In the genomic region with DNA sequence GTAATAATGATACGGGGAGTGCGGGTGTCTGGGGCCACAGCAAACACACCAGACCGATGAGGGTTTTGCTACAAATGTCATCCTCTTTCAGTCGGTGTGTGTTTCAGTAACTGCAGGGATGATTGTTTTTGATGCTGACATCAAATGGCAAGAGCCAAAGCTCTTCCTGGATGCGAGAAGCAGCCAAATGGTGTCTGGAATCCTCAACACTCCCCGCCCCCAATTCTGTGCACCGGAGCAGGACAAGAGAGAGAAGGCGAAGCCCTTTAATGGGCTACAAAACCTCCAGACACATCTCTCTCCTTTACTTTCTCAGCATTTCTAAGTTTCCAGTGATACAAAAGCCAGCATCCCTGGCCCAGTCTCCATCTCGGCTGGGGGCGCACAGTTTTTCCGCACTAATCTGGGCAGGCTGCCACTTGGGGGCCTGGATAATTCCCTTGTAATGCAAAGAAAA, we compare ENCODE assay signal across 9 mouse cellular contexts.
DNase-seq lines count a peak whose midpoint lies in the region; ATAC-seq lines count a peak whose summit lies in the region.
"Had no signal": no experiment of that assay in that cellular context is flagged by ENCODE, and none has a peak within 500 bp of the region (broad histone marks: within the 10 kb centered on the region; RNA-seq: fewer than 3 reads in every experiment).

No protein-coding gene starts in this region.

- no peak for ATAC-seq in heart, embryonic 13.5 days (ENCODE audit: extremely low read depth, insufficient number of reproducible peaks, low FRiP score, low TSS enrichment)
- ATAC-seq in forebrain, embryonic 16.5 days, result no peak
- no peak for ATAC-seq in midbrain, embryonic 15.5 days (replicated peaks)
- no peak for ATAC-seq in frontal cortex, adult (ENCODE audit: low TSS enrichment)

- no peaks in the 10 kb centered on the region for H3K36me3 ChIP-seq in heart, embryonic 13.5 days
- H3K36me3 ChIP-seq in forebrain, embryonic 16.5 days (ENCODE audit: control insufficient read depth, insufficient read depth), result no peaks in the 10 kb centered on the region
- no peaks in the 10 kb centered on the region for H3K36me3 ChIP-seq in midbrain, embryonic 15.5 days (replicated peaks)
- H3K36me3 ChIP-seq: lung, embryonic 15.5 days had no signal

- DNase-seq in heart, postnatal 25 days (ENCODE audit: low spot score), result no peak
- peak; percentile 62 for DNase-seq in ZHBTc4 (ENCODE audit: low read depth, low spot score)
- no peak for DNase-seq in gastrocnemius, postnatal 4 days (ENCODE audit: low spot score in 2 of 2)
- DNase-seq in urinary bladder, postnatal 10 days (ENCODE audit: low spot score), result no peak

- H3K9ac ChIP-seq in heart, embryonic 13.5 days, result no peak overlapping the region
- H3K9ac ChIP-seq in forebrain, embryonic 16.5 days (replicated peaks; ENCODE audit: low read depth, low read length), result no peak overlapping the region
- no peak overlapping the region for H3K9ac ChIP-seq in midbrain, embryonic 15.5 days
- H3K9ac ChIP-seq: lung, embryonic 15.5 days had no signal

- no peak overlapping the region for H3K27ac ChIP-seq in heart, embryonic 13.5 days (replicated peaks)
- H3K27ac ChIP-seq in forebrain, embryonic 16.5 days (ENCODE audit: low read length), result no peak overlapping the region
- no peak overlapping the region for H3K27ac ChIP-seq in midbrain, embryonic 15.5 days
- H3K27ac ChIP-seq: lung, embryonic 15.5 days had no signal

- H3K9me3 ChIP-seq in heart, embryonic 13.5 days, result no peaks in the 10 kb centered on the region
- H3K9me3 ChIP-seq in forebrain, embryonic 16.5 days (ENCODE audit: control insufficient read depth, low read length), result no peaks in the 10 kb centered on the region
- H3K9me3 ChIP-seq in midbrain, embryonic 15.5 days, result no peaks in the 10 kb centered on the region
- H3K9me3 ChIP-seq: lung, embryonic 15.5 days had no signal

- intact Hi-C loops in heart, postnatal 25 days (cut with DNase I), result no loop called here

- peaks cover 20% of the 10 kb centered on the region; the same call in 1 of the 2 replicates for H3K27me3 ChIP-seq in heart, embryonic 13.5 days (replicated peaks)
- H3K27me3 ChIP-seq in forebrain, embryonic 16.5 days (replicated peaks; ENCODE audit: control insufficient read depth, insufficient read depth, low read length), result no peaks in the 10 kb centered on the region
- H3K27me3 ChIP-seq in midbrain, embryonic 15.5 days (replicated peaks), result no peaks in the 10 kb centered on the region; the same call in 1 of the 2 replicates
- H3K27me3 ChIP-seq: lung, embryonic 15.5 days had no signal

- H3K4me1 ChIP-seq in heart, embryonic 13.5 days, result peaks cover 8% of the 10 kb centered on the region
- H3K4me1 ChIP-seq in forebrain, embryonic 16.5 days (replicated peaks; ENCODE audit: control insufficient read depth, insufficient read depth, low read length), result peaks cover 6% of the 10 kb centered on the region; the same call in 1 of the 2 replicates
- peaks cover 13% of the 10 kb centered on the region for H3K4me1 ChIP-seq in midbrain, embryonic 15.5 days

- peak overlapping the region; percentile 55 for H3K4me2 ChIP-seq in heart, embryonic 13.5 days
- peak overlapping the region; percentile 40 for H3K4me2 ChIP-seq in forebrain, embryonic 16.5 days (ENCODE audit: low read length)
- H3K4me2 ChIP-seq in midbrain, embryonic 15.5 days, result peak overlapping the region; percentile 43
- H3K4me2 ChIP-seq: lung, embryonic 15.5 days had no signal

- WGBS in heart, embryonic 13.5 days, result 10% methylated on average over 11 of the region's 11 CpGs
- 2% methylated on average over 11 of the region's 11 CpGs for WGBS in forebrain, embryonic 16.5 days
- 5% methylated on average over 11 of the region's 11 CpGs for WGBS in midbrain, embryonic 15.5 days

- peak overlapping the region; percentile 4; the same call in 1 of the 2 replicates for H3K4me3 ChIP-seq in heart, embryonic 13.5 days
- H3K4me3 ChIP-seq in forebrain, embryonic 16.5 days (replicated peaks; ENCODE audit: low read length), result no peak overlapping the region
- peak overlapping the region; percentile 14; the same call in 1 of the 2 replicates for H3K4me3 ChIP-seq in midbrain, embryonic 15.5 days
- H3K4me3 ChIP-seq: lung, embryonic 15.5 days had no signal
